Mouse (Mus musculus) natural killer cell, adult 2 months (primary cell): ENCODE data around the gene Zmynd10.

ENCODE experiments used
- DNase-seq, 2 experiments: peaks; one replicate each; pipeline ENCODE4 v3.0.0; 2022; ENCODE audit warnings: low spot score in 2 of 2

Gene Zmynd10

DNA sequence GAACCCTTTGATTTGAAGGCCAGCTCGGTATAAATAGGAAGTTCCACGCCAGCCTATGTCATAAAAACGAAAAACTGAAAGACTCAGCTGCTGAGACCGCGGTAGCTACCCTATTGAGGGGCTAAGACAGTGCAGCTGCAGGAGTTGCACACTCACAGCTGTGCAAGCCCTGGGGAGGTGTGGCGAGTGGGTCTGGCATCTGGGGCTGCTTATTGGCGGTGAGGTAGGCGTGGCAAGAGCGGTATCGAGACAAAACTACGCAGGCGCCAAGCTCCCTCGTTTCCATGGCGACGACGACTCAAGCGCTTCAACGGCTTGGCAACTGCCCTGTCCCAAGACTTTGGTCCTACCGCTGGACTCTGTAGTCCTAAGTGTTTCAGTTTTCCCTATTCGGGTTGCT, at the start of gene Zmynd10:
Gene Zmynd10 (plus strand): TSS at position 273 of the 400 bp plus-strand sequence.
- peak; percentile 73 to 84 for DNase-seq

DNA sequence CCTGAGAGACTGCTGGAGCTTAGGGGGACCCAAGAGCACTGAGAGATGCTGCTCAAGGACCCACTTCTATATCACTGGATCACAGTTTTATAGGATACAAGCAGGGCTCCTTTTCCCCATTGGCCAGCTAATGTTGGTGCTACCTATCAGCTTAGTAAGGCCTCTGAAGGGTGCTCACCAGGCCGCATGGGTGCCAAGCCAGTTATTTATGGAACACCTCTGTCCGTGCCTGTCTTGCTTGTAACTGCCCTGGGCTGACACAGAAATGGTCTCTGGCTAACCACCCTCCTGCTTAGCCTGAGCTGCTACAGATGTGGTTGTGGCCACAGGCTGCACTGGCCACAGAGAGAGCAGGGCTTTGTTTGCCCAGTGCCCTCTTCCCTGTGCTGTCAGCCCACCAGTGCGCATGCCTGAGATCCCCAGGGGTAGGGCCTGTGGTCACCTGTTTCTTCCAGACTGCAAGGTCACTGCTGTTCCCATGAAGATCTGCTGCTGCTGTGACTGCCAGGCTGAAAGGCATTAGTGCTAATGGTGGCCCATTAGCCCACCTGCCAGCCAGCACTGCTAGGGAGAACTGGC, 46.3 kb upstream of the Zmynd10 start:
- no peak for DNase-seq

DNA sequence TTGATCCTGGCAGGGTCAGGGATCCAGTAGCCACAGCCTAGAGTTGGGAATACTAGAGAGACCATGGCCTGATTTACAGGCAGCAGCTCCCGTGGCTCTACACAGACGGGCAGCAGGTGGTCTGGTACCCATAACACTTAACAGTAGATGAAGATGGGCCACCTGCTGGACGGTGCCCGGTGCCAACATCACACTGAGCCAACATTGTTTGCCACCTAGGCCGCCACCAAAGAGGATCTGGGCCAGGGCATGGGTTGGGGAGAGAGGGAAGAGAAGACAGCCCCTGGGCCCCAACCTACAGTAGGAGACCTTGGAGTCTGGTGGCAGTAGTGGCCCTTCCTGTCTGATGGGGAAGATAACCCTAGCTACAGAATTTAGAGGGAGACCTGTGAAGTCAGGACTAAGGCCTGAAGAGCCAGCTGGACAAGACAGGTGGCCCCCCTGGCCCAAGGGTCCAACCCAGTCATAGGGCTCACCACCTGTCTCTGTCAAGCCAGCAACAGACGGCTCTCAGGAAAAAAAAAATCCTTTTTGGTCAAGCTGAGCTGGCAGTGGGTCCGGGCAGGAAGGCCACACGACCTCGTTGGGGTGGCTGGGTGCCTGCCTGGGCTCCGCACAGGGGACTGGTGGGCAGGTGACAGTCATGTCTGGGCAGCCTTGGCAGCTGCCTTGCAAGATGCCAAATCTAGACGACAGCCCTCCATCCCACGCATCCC, 44.8 kb upstream of the Zmynd10 start:
- DNase-seq: no peak

DNA sequence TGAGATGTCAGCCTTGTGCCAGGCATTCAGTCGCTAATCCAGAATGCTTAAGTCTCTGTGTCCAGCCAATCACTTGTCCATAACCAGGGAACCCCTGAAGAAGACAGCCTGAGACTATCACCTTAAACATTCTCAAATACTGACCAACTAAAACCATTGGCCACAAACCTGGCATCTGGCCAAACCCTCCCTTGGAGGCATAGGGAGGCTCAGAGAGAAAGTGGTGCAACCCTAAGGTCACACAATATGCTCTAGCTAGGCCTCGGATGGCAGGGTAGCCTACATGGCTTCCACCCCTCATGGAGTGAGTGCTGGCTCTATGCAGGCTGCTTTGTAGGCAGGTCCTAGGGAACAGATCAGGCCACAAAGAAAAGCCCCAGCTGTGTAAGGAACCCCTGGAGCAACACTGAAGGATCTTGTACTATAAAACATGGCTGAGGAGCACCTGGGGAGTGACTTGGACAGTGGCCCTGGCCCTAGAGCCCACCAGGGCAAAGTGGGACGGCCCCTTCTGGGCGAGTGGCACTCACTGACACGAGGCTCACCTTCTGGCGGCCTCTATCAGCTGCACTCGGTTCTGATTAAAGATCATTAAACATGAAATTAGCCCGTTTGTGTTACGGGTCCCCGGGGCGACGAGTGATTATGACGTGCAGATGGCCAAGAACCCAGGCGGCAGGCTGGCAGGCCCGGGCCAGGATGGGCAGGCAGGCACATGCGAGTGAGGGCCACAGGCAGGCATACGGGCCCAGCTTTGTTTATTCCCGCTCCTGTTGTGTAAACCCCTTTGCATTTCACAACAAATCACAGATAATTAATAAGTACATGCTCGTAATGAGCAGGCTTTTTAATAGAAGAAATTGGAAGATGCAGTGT, 42.2 kb upstream of the Zmynd10 start:
- no peak for DNase-seq

DNA sequence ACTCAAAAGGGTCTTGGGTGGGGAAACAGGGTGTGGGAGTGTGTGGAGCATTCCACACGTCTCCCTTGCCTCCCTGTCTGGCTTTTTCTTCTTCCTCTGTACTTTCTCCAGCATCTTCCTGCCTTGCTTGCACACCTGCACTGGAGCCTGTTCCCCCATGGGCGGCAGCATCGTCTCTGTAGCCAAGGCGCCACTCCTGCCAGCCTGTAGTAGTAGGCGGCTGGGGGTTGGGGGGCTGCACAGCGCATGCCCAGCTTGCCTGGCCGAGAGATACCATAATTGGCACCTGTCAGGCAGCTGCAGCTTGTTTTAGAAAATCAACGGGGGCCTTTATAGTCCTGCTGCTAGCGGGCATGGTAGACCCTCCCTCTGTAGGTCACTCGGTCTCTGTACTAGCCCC, 38.8 kb upstream of the Zmynd10 start:
- DNase-seq: no peak

DNA sequence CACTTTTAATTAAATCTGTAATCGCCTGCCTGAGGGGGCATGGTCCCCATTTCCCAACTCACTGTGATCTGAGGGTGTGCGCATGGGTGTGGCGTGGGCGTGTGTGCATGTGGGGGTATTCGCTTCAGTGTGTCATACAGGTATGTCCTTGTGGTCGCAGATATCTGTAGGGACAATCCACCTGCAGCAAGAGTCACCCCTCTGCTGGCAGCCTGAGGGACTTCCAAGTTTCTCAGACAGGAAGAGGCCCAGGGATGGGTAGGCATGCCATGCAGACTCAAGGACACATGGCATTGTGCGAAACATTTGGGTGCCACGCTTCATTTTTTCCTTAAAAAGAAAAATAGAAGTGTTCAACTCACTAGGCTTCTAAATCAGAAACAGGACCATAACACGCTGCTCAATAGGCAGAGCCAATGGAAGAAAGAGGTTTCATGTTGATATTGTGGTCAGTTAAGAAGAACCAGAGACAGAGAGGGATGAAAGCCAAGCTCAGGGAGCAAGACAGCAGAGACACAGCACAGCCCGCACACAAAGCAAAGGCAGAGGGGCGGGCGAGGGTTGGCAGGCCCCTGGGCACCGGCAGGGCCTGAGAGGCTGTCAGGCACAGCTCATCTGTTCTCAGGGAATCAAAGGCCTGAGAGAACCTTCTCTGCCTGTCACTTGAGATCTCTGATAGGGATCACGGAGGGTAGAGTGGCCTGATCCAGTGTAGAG, 36.6 kb upstream of the Zmynd10 start:
- DNase-seq: no peak

DNA sequence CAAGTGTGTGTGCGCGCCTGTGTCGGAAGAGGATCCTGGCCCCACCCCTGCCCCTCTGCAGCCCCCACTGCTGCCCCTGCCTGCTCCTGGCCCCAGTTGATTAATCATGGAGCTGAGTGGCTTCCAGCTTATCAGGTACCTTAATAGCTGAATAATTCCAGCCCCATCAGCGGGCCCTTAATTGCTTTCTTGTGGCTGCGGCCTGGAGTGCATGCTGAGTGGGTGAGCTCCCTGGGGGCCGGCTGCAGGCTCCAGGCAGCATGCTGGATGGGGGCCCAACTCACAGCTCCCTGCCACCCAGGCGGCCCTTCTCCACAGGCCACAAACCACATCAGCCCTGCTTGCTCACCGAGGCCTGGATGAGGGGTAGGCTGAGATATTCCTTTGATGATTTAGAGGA, 35.7 kb upstream of the Zmynd10 start:
- no peak for DNase-seq

DNA sequence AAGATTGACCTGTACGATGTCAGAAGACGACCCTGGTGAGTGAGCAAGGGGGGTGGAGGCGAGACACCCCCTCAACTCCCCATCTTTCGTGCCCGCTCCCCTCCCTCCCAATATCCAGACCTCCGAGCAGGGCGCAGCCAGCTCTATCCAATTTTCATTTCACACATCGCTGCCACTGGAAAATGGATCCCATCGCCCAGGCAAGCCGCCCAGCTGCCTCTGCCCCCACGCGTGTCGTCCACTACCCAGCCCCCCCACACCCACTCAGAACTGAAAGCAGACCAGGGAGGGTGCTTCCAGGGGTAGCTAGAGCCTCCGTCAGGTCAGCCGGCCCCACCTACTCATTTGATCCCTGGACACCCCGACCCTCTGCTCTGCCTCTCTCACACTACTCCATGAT, 34.8 kb upstream of the Zmynd10 start:
- no peak for DNase-seq

DNA sequence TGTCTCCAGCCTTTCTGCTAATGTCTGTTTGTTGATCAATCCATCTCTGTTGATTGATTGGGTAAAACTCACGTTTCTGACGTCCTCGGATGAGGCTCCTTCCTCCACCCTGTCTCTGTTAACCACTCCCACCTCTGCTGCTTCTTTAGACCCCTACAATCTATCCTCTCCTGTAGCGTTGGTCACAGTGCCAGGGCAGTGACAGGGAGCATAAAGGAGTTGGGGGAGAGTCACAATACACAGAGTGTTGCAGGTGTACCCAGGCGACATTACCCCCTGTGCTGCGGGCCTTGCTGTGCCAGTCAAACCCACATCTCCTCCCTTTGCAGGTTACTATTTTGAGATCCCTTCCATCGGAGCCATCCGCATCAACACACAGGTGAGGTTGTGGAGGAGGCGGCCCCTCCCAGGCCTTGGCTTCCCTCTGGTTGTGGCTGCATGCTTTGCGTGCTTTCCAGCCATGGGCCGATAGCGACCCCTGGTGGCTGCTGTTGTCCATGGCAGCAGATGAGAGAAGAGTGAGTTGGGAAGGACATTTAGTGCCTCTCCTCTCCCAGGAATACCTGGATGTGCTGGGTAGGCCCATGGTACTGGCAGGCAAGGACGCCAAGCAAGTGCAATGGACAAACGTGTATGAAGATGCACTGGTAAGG, 32.7 kb upstream of the Zmynd10 start:
- DNase-seq: peak; percentile 60 to 74

DNA sequence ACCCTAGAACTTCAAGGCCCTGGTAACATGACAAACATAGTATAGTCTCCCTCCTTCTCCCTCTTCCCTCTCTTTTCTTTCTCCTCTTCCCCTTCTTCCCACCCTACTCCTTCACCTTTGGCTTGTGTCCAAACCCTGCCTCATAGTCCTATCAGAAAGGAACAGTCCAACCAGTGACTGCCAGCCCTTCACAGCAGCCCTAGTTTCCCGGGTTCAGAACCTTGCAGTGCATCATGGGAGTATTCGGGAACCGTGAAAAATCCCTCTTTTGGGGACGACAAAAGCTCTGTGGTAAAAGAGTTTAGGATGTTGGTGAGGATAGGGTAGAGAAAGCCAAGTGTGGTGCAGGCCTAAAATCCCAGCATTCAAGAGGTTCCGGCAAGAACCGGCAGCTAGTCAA, 26.8 kb upstream of the Zmynd10 start:
- no peak for DNase-seq

DNA sequence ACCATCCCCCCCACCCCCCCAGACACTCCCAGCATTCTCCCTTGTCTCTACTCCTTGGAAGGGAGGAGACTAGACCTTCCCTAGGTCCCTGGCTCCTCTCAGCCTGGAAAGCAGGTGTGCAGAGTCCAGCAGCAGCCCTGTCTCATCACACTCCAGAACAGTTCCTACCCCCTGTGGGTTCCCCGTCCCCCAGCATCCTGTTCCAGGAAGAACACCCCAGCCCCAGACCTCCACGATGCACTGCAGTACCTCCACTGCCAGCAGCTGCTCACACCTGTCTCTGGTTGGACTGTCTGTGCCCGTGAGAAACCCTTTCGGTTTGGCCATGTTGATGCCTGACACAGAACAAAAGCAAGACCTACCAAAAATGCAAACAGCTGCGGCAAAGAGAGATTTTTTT, 25.9 kb upstream of the Zmynd10 start:
- DNase-seq: no peak

DNA sequence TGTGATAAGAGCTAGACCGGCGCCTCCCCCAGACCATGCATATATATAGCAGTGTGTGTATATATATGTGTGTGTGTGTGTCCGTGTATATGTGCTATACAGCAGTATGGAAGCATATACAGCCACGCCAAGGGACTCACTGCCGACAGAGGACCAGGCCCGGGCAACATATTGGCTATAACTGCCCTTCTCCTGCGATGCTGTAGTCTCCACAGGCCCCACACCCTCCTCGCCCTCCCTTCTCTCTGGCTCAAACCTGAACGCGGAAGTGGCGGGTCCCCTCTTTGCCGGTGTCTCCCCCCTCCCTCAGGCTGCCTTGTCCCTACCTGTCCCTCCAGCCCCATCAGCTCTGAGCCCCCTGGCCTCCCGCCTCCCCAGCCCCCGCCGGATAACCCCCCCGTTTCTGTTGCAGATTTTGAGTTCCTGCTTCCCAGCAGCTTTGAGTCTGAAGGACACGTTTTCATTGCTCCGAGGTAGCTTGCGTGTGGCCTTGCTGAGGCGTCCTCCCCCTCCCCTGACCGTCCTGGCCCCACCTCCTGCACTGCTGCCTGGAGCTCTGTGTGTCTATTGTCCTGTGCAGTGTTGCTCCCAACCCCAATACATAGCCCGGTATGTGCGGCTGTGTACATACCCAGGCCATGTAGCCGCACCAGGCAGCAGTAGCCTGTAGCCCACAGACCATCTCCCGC, 25.2 kb upstream of the Zmynd10 start:
- DNase-seq: no peak

DNA sequence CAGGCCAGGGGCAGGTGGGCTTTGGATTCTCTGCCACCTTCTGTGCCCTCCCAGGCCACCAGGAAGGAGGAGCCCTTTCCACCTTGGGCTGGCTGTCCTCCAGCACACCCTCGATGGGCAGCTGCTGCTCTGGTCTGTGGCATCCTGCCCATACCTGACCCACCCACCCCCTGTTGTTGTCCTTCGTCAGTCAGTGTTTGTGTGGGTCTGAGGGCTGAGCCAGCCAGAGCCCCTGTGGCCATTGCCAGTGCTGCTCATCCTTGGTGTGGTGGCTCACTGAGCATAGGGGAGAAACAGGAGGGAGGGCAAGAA, 24.7 kb upstream of the Zmynd10 start:
- DNase-seq: no peak

DNA sequence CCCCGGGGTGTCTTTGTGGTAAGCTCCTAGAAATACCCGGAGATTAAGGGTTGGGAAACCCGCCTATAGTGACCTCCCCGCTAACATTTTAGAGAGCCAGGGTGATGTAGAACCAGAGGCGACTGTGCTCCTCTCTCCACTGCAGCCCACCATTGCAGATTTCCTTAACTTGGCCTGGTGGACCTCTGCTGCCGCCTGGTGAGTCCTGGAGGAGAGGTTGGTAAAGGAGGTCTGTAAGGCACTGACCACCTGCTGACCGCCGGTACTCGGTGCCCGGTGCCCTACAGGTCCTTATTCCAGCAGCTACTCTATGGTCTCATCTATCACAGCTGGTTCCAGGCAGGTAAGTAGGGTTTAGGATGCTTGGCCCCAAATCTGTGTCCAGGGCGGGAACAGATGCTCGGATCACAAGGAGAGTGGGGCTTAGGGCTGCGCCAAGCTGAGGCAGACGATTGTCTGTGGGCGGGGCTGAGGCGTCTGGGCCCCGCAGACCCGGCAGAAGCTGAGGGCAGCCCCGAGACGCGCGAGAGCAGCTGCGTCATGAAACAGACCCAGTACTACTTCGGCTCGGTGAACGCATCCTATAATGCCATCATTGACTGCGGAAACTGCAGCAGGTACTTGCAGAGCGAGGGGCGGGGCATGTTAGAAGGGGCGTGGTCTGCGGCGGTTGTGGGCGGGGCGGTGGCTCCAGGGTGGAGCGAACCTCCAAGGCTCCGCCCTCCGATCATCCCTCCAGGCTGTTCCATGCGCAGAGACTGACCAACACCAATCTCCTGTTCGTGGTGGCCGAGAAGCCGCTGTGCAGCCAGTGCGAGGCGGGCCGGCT, 20.7 kb upstream of the Zmynd10 start:
- DNase-seq: peak; percentile 84 to 85

DNA sequence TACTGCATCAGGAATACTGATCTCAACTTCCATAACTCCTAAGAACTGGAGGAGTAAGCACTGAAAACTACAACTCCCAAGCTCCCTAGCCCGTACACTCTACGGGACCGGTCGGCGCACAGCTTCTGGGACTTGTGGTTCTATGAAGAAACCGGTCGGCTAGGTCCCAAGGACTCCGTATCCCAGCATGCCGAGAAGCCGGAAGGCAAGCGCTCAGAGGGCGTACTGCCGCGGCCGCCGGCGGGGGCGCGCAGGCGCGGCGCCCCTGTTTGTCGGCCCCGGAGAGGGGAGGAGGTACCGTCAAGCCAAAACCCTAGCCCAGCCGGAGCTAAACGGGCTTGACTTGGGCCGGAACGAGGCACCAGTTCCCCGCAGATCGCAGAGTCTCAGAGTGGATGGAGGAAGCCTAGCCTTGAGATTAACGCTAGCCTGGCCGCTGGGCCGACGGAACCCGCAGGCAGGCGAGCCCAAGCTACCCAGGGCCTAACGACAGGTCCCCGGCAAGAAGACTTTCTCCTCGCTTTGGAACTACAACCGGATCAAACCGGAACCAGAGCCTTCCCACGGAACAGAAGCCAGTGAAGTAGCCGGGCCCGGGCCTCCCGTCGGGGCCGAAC, 13.2 kb upstream of the Zmynd10 start, which contains the start of gene Tmem115:
Gene Tmem115 (plus strand): TSS at position 155 of the 617 bp plus-strand sequence.
- DNase-seq: peak; percentile 86 to 90

DNA sequence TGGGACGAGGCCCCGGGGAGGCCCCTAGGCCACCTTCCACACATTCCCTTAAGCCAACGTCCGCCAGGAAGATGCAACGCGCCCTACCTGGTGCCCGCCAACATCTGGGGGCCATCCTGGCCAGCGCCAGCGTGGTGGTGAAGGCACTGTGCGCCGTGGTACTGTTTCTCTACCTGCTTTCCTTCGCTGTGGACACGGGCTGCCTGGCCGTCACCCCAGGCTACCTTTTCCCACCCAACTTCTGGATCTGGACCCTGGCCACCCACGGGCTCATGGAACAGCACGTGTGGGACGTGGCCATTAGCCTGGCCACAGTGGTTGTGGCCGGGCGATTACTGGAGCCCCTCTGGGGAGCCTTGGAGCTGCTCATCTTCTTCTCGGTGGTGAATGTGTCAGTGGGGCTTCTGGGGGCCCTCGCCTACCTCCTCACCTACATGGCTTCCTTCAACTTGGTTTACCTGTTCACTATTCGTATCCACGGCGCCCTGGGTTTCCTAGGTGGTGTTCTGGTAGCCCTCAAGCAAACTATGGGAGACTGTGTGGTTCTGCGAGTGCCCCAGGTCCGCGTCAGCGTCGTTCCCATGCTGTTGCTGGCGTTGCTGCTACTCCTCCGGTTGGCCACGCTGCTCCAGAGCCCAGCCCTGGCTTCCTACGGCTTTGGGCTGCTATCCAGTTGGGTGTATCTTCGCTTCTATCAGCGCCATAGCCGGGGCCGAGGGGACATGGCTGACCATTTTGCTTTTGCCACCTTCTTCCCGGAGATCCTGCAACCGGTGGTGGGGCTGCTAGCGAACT, 12.5 kb upstream of the Zmynd10 start:
- DNase-seq: no peak

DNA sequence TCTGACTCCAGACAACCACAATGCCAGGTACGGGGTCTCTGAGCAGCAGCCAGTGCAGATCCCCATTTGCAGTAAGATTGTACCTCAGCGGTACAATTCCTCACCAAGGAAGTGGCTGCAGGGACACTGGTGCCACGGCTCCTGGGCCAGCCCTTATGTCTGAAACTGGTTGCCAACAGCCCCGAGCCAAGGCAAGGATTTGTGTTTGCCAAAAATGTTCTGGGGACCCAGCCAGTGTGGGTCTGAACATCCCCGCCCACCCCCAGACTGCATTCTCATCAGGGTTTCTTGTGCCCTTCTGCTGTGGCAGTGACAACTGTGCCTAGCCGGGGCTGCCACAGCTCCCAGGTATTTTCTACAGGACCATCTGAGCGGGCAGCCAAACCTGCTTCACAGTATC, 8.9 kb upstream of the Zmynd10 start:
- no peak for DNase-seq

DNA sequence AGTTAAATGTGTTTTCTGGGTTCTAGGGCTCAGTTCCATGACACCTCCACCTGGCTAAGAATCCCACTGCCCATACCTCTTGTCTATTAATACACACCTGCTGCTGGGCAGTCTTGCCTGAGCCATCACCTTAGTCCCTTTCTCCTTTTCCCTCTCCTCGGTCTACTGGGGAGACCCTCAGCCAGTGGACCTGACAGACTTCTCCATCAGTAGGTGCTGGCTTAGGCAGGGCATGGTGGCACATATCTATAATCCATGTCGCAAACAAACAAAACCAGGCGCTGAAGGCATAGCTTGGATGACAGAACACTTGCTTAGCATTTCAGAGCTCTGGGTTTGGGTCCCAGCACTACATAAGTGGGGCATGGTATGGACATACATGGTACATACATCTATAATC, 8.4 kb upstream of the Zmynd10 start:
- DNase-seq: no peak

DNA sequence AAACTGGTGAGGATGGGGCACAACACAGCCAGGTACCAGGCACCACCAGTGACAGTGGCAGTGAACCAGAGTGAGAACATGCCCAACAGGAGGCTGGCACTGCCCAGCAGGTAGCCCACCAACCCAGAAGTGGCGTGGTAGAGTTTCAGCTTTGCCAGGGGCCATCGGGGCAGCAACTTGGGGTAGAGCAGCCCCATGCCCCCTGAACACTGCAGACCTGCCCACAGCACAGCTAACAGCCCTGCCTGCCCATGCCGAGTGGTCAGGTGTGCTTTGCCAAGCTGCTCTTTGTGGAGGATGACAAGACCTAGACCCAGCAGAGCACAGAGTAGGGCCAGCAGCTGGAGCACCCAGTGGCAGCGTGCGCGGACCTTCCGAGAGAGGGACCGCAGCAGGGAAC, 7.2 kb upstream of the Zmynd10 start:
- no peak for DNase-seq
